Mouse (Mus musculus) liver (tissue): ENCODE data around the gene Zbtb20.
A peak's percentile ranks its signal among the peaks of the same experiment; 100 is the strongest.

Experiments used
- DNase-seq: peaks from one replicate; pipeline ENCODE4 v3.0.0-alpha.2; 2020; ENCODE audit warnings: mixed read lengths

The Zbtb20 gene

GRCm38 (mm10) chr16:43217336-43218006 is 341.8 kb downstream of the Zbtb20 start:
- no peak for DNase-seq

- no peak for DNase-seq
These were observed 343.7 kb downstream of the Zbtb20 start for GRCm38 (mm10) chr16:43219367-43219766.

GRCm38 (mm10) chr16:43221313-43221712 is 345.6 kb downstream of the Zbtb20 start:
- no peak for DNase-seq

GRCm38 (mm10) chr16:43230253-43230652 is 354.6 kb downstream of the Zbtb20 start:
- DNase-seq: no peak

GRCm38 (mm10) chr16:43234249-43234648 is 358.6 kb downstream of the Zbtb20 start:
- DNase-seq: no peak

GRCm38 (mm10) chr16:43235317-43235716 is 359.6 kb downstream of the Zbtb20 start:
- DNase-seq: peak; percentile 4

- DNase-seq: no peak
These were observed 360.1 kb downstream of the Zbtb20 start for GRCm38 (mm10) chr16:43235721-43236159.

GRCm38 (mm10) chr16:43237551-43237950 is 361.9 kb downstream of the Zbtb20 start:
- DNase-seq: no peak

- no peak for DNase-seq
These were observed 371.3 kb downstream of the Zbtb20 start for GRCm38 (mm10) chr16:43247026-43247425.

GRCm38 (mm10) chr16:43253077-43253476 is 377.4 kb downstream of the Zbtb20 start:
- no peak for DNase-seq

GRCm38 (mm10) chr16:43253746-43254145 is 378.1 kb downstream of the Zbtb20 start:
- DNase-seq: no peak

- DNase-seq: no peak
These were observed 380.7 kb downstream of the Zbtb20 start for GRCm38 (mm10) chr16:43256191-43256899.

- DNase-seq: no peak
These were observed 381.2 kb downstream of the Zbtb20 start for GRCm38 (mm10) chr16:43256900-43257281.

GRCm38 (mm10) chr16:43259466-43259865 is 383.8 kb downstream of the Zbtb20 start:
- no peak for DNase-seq

- DNase-seq: no peak
These were observed 385.2 kb downstream of the Zbtb20 start for GRCm38 (mm10) chr16:43260862-43261261.

- DNase-seq: no peak
These were observed 398.4 kb downstream of the Zbtb20 start for GRCm38 (mm10) chr16:43274057-43274595.

GRCm38 (mm10) chr16:43276764-43277163 is 401.1 kb downstream of the Zbtb20 start:
- no peak for DNase-seq

GRCm38 (mm10) chr16:43286319-43286718 is 410.6 kb downstream of the Zbtb20 start:
- DNase-seq: no peak

- DNase-seq: no peak
These were observed 411.2 kb downstream of the Zbtb20 start for GRCm38 (mm10) chr16:43286783-43287383.

GRCm38 (mm10) chr16:43291423-43291822 is 415.7 kb downstream of the Zbtb20 start:
- DNase-seq: no peak

- DNase-seq: no peak
These were observed 422.4 kb downstream of the Zbtb20 start for GRCm38 (mm10) chr16:43297953-43298596.

- DNase-seq: no peak
These were observed 424.7 kb downstream of the Zbtb20 start for GRCm38 (mm10) chr16:43300420-43300819.

- DNase-seq: no peak
These were observed 426.5 kb downstream of the Zbtb20 start for GRCm38 (mm10) chr16:43302171-43302570.
